ENCODE assay signal across 8 mouse cellular contexts in genomic region chr14:76414122-76414861, GRCm38 (mm10). TPM values are rescaled to one million over a fixed set of nuclear protein-coding genes. Genes with fewer than 3 reads are reported as not detected.
A peak's percentile ranks its signal among the peaks of the same experiment; 100 is the strongest.
DNase-seq lines count a peak whose midpoint lies in the region; ATAC-seq and TF ChIP-seq lines count a peak whose summit lies in the region.

No protein-coding gene starts in this region.

- ATAC-seq in hindbrain, embryonic 11.5 days (ENCODE audit: low FRiP score): peak; percentile 96
- peak; percentile 94 for ATAC-seq in lung, embryonic 16.5 days (ENCODE audit: low read depth)

- H3K27me3 ChIP-seq in cerebellum, adult 2 months (ENCODE audit: control insufficient read depth, insufficient read depth, low read length): no peaks in the 10 kb centered on the region
- H3K27me3 ChIP-seq in hindbrain, embryonic 11.5 days (ENCODE audit: control insufficient read depth, insufficient read depth, low read length): no peaks in the 10 kb centered on the region
- H3K27me3 ChIP-seq in lung, embryonic 16.5 days (ENCODE audit: control insufficient read depth, insufficient read depth, low read depth, low read length): no peaks in the 10 kb centered on the region
- H3K27me3 ChIP-seq in thymus, adult 2 months (ENCODE audit: control insufficient read depth, insufficient read depth, low read length): no peaks in the 10 kb centered on the region

- TF ChIP-seq CTCF in cerebellum, adult 2 months (IDR thresholded peaks at IDR 0.05; ENCODE audit: borderline replicate concordance, insufficient read depth, low read depth, low read length): no peak
- 0 out of 2 replicates have a peak, but pooled peaks have one; percentile 10 for TF ChIP-seq CTCF in thymus, adult 2 months (IDR thresholded peaks at IDR 0.05; ENCODE audit: borderline replicate concordance, control insufficient read depth, extremely low read depth, insufficient read depth, low read length, poor library complexity)

- H3K4me1 ChIP-seq in ES-E14 (ENCODE audit: control insufficient read depth in 2 of 2, insufficient read depth in 2 of 2, low read length in 2 of 2, poor library complexity in 1 of 2): peaks cover 4 to 5% of the 10 kb centered on the region in 2 experiments; a peak in 2 of 4 replicates
- H3K4me1 ChIP-seq in cerebellum, adult 2 months (ENCODE audit: control insufficient read depth, insufficient read depth, low read length): peaks cover 21% of the 10 kb centered on the region
- H3K4me1 ChIP-seq in hindbrain, embryonic 11.5 days (replicated peaks; ENCODE audit: control insufficient read depth, insufficient read depth, low read length): peaks cover 18% of the 10 kb centered on the region
- peaks cover 28% of the 10 kb centered on the region for H3K4me1 ChIP-seq in lung, embryonic 16.5 days (replicated peaks; ENCODE audit: control insufficient read depth, insufficient read depth, low read length)
- peaks cover 13% of the 10 kb centered on the region for H3K4me1 ChIP-seq in thymus, adult 2 months (replicated peaks; ENCODE audit: control insufficient read depth, insufficient read depth, low read length)

- peak overlapping the region; percentile 84 for H3K27ac ChIP-seq in ES-E14 (ENCODE audit: insufficient read depth, low read depth, low read length, poor library complexity, severe bottlenecking)
- H3K27ac ChIP-seq in cerebellum, adult 2 months (ENCODE audit: insufficient read depth, low read length): peak overlapping the region; percentile 55
- H3K27ac ChIP-seq in hindbrain, embryonic 11.5 days (ENCODE audit: low read depth, low read length): peak overlapping the region; percentile 100
- H3K27ac ChIP-seq in lung, embryonic 16.5 days (ENCODE audit: low read length): peak overlapping the region; percentile 99
- no peak overlapping the region for H3K27ac ChIP-seq in thymus, adult 2 months (ENCODE audit: control insufficient read depth, insufficient read depth, low read length)

- WGBS in cerebellum, adult 2 months: under 1% methylated on average over 54 of the region's 81 CpGs
- under 1% methylated on average over 56 of the region's 81 CpGs for WGBS in hindbrain, embryonic 11.5 days
- under 1% methylated on average over 44 of the region's 81 CpGs for WGBS in lung, embryonic 16.5 days
- WGBS in thymus, adult 2 months: under 1% methylated on average over 74 of the region's 81 CpGs

- peak; percentile 91 for DNase-seq in ES-E14 (ENCODE audit: low read depth, low spot score)
- DNase-seq in cerebellum, adult 2 months: peak; percentile 98
- peak; percentile 96 for DNase-seq in frontal cortex, adult 2 months (ENCODE audit: extremely low spot score in 1 of 2, low spot score in 1 of 2)
- DNase-seq in hindbrain, embryonic 11.5 days (ENCODE audit: low spot score): peak; percentile 100
- DNase-seq in layer of hippocampus, adult 9-11 months: peak; percentile 98
- peak; percentile 97 for DNase-seq in ovary, adult 18-20 months (ENCODE audit: low spot score)
- peak; percentile 93 for DNase-seq in thymus, adult 2 months

- H3K9ac ChIP-seq in ES-E14 (ENCODE audit: insufficient read depth, low read depth, low read length, poor library complexity, severe bottlenecking): peak overlapping the region; percentile 92
- H3K9ac ChIP-seq in hindbrain, embryonic 11.5 days (ENCODE audit: low read depth, low read length): peak overlapping the region; percentile 100
- peak overlapping the region; percentile 98 for H3K9ac ChIP-seq in lung, embryonic 16.5 days (ENCODE audit: low read length)

- in situ Hi-C loops in ES-E14 (cut with MboI; ENCODE audit: low sequenced_read_pairs in 2 of 2, unreplicated experiment in 2 of 2): no loop called here

- H3K9me3 ChIP-seq in ES-E14 (ENCODE audit: control insufficient read depth, insufficient read depth, low read depth, low read length): no peaks in the 10 kb centered on the region
- H3K9me3 ChIP-seq in hindbrain, embryonic 11.5 days (ENCODE audit: control insufficient read depth, low read length): no peaks in the 10 kb centered on the region
- no peaks in the 10 kb centered on the region for H3K9me3 ChIP-seq in lung, embryonic 16.5 days (ENCODE audit: control insufficient read depth, low read length)

- H3K36me3 ChIP-seq in ES-E14 (ENCODE audit: control insufficient read depth, insufficient read depth, low read length, poor library complexity, severe bottlenecking): peaks cover 27% of the 10 kb centered on the region
- 0 out of 2 replicates have a peak, but pooled peaks cover 5% of the 10 kb centered on the region for H3K36me3 ChIP-seq in hindbrain, embryonic 11.5 days (ENCODE audit: control insufficient read depth, insufficient read depth, low read length)
- H3K36me3 ChIP-seq in lung, embryonic 16.5 days (ENCODE audit: control insufficient read depth, insufficient read depth, low read length): peaks cover 20% of the 10 kb centered on the region
- H3K36me3 ChIP-seq in thymus, adult 2 months (ENCODE audit: control insufficient read depth, insufficient read depth, low read length): no peaks in the 10 kb centered on the region

- TF ChIP-seq POLR2A in cerebellum, adult 2 months (IDR thresholded peaks at IDR 0.05; ENCODE audit: borderline replicate concordance, insufficient read depth, low read length): no peak; the same call in none of the 2 replicates
- 0 out of 2 replicates have a peak, but pooled peaks have one; percentile 50 for TF ChIP-seq POLR2A in thymus, adult 2 months (IDR thresholded peaks at IDR 0.05; ENCODE audit: control insufficient read depth, extremely low read depth, insufficient read depth, low read length, poor library complexity)

- H3K4me3 ChIP-seq in ES-E14 (ENCODE audit: insufficient read depth in 1 of 2, low read depth in 1 of 2, low read length in 2 of 2, poor library complexity in 1 of 2, severe bottlenecking in 1 of 2): peak overlapping the region; percentile 50 to 94
- peak overlapping the region; percentile 76 for H3K4me3 ChIP-seq in cerebellum, adult 2 months (replicated peaks; ENCODE audit: insufficient read depth, low read depth, low read length)
- peak overlapping the region; percentile 96 for H3K4me3 ChIP-seq in hindbrain, embryonic 11.5 days (ENCODE audit: low read depth, low read length)
- H3K4me3 ChIP-seq in lung, embryonic 16.5 days (ENCODE audit: low read length): peak overlapping the region; percentile 86
- H3K4me3 ChIP-seq in thymus, adult 2 months (ENCODE audit: control insufficient read depth, insufficient read depth, low read length): peak overlapping the region; percentile 51

- peak overlapping the region; percentile 85 for H3K4me2 ChIP-seq in hindbrain, embryonic 11.5 days (replicated peaks; ENCODE audit: low read depth, low read length)
- peak overlapping the region; percentile 90 for H3K4me2 ChIP-seq in lung, embryonic 16.5 days (ENCODE audit: low read depth, low read length)

TF ChIP-seq in ES-E14, 5 proteins besides CTCF, POLR2A, EP300 and RAD21:
- TF ChIP-seq ZC3H11A (IDR thresholded peaks at IDR 0.05; ENCODE audit: borderline replicate concordance, low read depth, low read length): no peak
- peak; percentile 61; the same call in 1 of the 2 replicates for TF ChIP-seq CHD2 (IDR thresholded peaks at IDR 0.05; ENCODE audit: low read depth, low read length)
- TF ChIP-seq HCFC1 (IDR thresholded peaks at IDR 0.05; ENCODE audit: borderline replicate concordance, insufficient read depth, low read length): no peak; the same call in 1 of the 2 replicates
- TF ChIP-seq ZNF384 (IDR thresholded peaks at IDR 0.05; ENCODE audit: low read depth, low read length): no peak
- 0 out of 2 replicates have a peak, but pooled peaks have one; percentile 14 for TF ChIP-seq MAFK (IDR thresholded peaks at IDR 0.05; ENCODE audit: insufficient read depth, low read depth, low read length)

RNA-seq across cellular contexts. Expression of gene Tsc22d1, which starts 0.5 kb away (rescaled TPM):
- total RNA-seq in ES-E14 (2012; rRNA removed): 129 and 133 TPM in 2 replicates
- polyA plus RNA-seq in cerebellum, adult 2 months (2012; rRNA removed): 344 and 362 TPM in 2 replicates
- 386 and 403 TPM in 2 replicates for polyA plus RNA-seq in frontal cortex, adult 2 months (2012; rRNA removed)
- polyA plus RNA-seq in hindbrain, embryonic 11.5 days (2014; fragmentation: Nextera tagmentation; extraction: Ambion mirVana): 542 and 547 TPM in 2 replicates
- polyA plus RNA-seq in lung, embryonic 16.5 days (2015; fragmentation: Nextera tagmentation; extraction: Ambion mirVana): 737 and 792 TPM in 2 replicates
- 126 and 142 TPM in 2 replicates for polyA plus RNA-seq in thymus, adult 2 months (2012; rRNA removed)
